Mouse (Mus musculus) kidney, embryonic 14.5 days (tissue): ENCODE data around the gene Ctsz. TPM values are rescaled to one million over a fixed set of nuclear protein-coding genes. Genes with fewer than 3 reads are reported as not detected.

ENCODE experiments used
- ATAC-seq: fragments of 200-750 bp; cut with Nextera tagmentation; 2 replicates; pipeline ENCODE4 v1.8.0; 2017; ENCODE audit warnings: moderate number of reproducible peaks, mild to moderate bottlenecking, moderate TSS enrichment, moderate library complexity; ENCODE audit not compliant: low FRiP score, low TSS enrichment
- H3K27ac ChIP-seq: fragments of 300-500 bp; sonication (generic); 2 replicates; pipeline ENCODE4 v1.5.1; 2014; ENCODE audit warnings: low read depth, mild to moderate bottlenecking, low read length, moderate library complexity, mixed read lengths
- H3K27me3 ChIP-seq: fragments of 300-500 bp; sonication (generic); 2 replicates; pipeline ENCODE4 v1.6.1; 2014; ENCODE audit warnings: mild to moderate bottlenecking, low read length; ENCODE audit not compliant: control insufficient read depth, insufficient read depth
- H3K36me3 ChIP-seq: fragments of 300-500 bp; sonication (generic); 2 replicates; pipeline ENCODE4 v1.6.1; 2014; ENCODE audit warnings: low read length, mixed read lengths; ENCODE audit not compliant: control insufficient read depth, insufficient read depth
- H3K4me1 ChIP-seq: fragments of 300-500 bp; sonication (generic); 2 replicates; pipeline ENCODE4 v1.6.1; 2014; ENCODE audit warnings: low read length, mixed read lengths; ENCODE audit not compliant: control insufficient read depth, insufficient read depth
- H3K4me2 ChIP-seq: fragments of 300-500 bp; sonication (generic); replicated peaks from 2 replicates; pipeline ENCODE4 v1.6.1; 2014; ENCODE audit warnings: low read depth, mild to moderate bottlenecking, low read length
- H3K4me3 ChIP-seq: fragments of 300-500 bp; sonication (generic); 2 replicates; pipeline ENCODE4 v1.5.1; 2014; ENCODE audit warnings: mild to moderate bottlenecking, low read length
- H3K9ac ChIP-seq: fragments of 300-500 bp; sonication (generic); 2 replicates; pipeline ENCODE4 v1.6.1; 2014; ENCODE audit warnings: low read depth, mild to moderate bottlenecking, low read length, moderate library complexity
- H3K9me3 ChIP-seq: fragments of 300-500 bp; sonication (generic); 2 replicates; pipeline ENCODE4 v1.6.1; 2016; ENCODE audit warnings: low read length; ENCODE audit not compliant: control insufficient read depth
- WGBS: fragments of 180-500 bp; shearing (Covaris S2); extraction: QIAGEN DNeasy Blood & Tissue Kit; methylation state at CpG from one replicate; pipeline ENCODE4 v1.1.7; 2014; 5-methylcytosine and 5-hydroxymethylcytosine counted together
- polyA plus RNA-seq: library from polyadenylated mRNA; unstranded; fragments of >200 nt; fragmentation: Nextera tagmentation; extraction: Ambion mirVana; gene quantifications from 2 replicates; pipeline ENCODE4 v1.2.1, GENCODE M21; 2014

Ctsz gene
- polyA plus RNA-seq, 1 experiment from 2014 or later, result 115 TPM

DNA sequence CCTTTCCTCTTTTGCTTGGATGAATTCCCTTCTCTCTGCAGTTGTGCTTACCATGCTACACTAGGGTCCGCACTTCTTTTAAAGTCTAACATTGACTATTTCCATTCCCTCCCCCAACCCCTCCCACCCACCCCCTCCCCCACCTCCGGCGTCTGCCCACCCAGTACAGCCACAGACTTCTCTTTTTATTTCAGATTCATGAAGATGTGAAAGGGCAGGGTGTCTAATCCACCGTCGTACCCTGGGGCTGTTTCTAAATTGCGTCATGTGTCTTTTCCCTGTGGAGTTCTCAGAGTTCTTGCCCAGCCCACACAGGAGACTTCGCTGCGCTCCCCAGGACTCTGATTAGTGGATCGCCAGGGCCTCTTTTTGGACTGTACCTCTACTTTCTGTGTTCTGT is 46.3 kb downstream of the Ctsz start:
- H3K4me3 ChIP-seq, result no peak overlapping the region
- H3K27me3 ChIP-seq, result no peaks in the 10 kb centered on the region
- no peak overlapping the region for H3K4me2 ChIP-seq
- no peak overlapping the region for H3K9ac ChIP-seq
- no peak for ATAC-seq
- H3K4me1 ChIP-seq, result no peaks in the 10 kb centered on the region
- no peak overlapping the region for H3K27ac ChIP-seq
- no peaks in the 10 kb centered on the region; the same call in 1 of the 2 replicates for H3K9me3 ChIP-seq
- 75% methylated on average over 9 of the region's 9 CpGs for WGBS
- H3K36me3 ChIP-seq, result no peaks in the 10 kb centered on the region

GRCm38 (mm10) chr2:174391936-174392335 is 46.9 kb downstream of the Ctsz start:
- no peak overlapping the region for H3K4me2 ChIP-seq
- 82% methylated on average over 3 of the region's 3 CpGs for WGBS
- no peak overlapping the region for H3K4me3 ChIP-seq
- no peak for ATAC-seq
- no peak overlapping the region for H3K27ac ChIP-seq
- H3K27me3 ChIP-seq, result no peaks in the 10 kb centered on the region
- H3K9ac ChIP-seq, result no peak overlapping the region
- H3K36me3 ChIP-seq, result no peaks in the 10 kb centered on the region
- H3K4me1 ChIP-seq, result no peaks in the 10 kb centered on the region
- no peaks in the 10 kb centered on the region; the same call in 1 of the 2 replicates for H3K9me3 ChIP-seq

DNA sequence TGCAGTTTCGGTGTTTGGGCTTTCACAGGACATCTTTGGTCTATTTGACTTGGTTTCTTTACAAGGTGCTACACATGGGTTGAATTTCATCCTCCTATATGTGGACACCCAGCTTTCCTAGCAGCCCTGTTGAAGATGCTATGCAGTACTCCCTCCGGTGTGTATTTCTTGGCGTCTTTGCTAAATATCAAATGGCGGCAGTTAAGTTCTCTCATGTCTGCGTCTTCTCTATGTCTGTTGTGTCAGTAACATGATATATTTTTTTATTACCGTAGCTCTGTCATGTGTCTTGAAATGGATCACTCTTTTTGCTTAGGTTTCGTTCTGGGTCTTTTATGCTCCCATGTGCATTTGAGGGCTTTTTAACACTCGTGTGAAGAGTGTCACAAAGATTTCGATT is 57.8 kb downstream of the Ctsz start:
- H3K9ac ChIP-seq, result no peak overlapping the region
- no peaks in the 10 kb centered on the region for H3K4me1 ChIP-seq
- H3K9me3 ChIP-seq, result no peaks in the 10 kb centered on the region
- no peak overlapping the region for H3K4me3 ChIP-seq
- H3K4me2 ChIP-seq, result no peak overlapping the region
- H3K27ac ChIP-seq, result no peak overlapping the region
- H3K27me3 ChIP-seq, result no peaks in the 10 kb centered on the region
- WGBS, result 43% methylated on average over 9 of the region's 9 CpGs
- no peaks in the 10 kb centered on the region for H3K36me3 ChIP-seq
- ATAC-seq, result peak; percentile 78

Other genes with a start within 250 kb of the Ctsz start
- gene Gnas, start 154.7 kb downstream of the Ctsz start, polyA plus RNA-seq, result 1,459 and 1,592 TPM in 2 replicates
- 10.1 and 15.0 TPM in 2 replicates for gene Gm20721, start 92.3 kb downstream of the Ctsz start, polyA plus RNA-seq
- gene Nelfcd, start 23.2 kb downstream of the Ctsz start, polyA plus RNA-seq, result 96.8 and 139 TPM in 2 replicates
- gene Tubb1, start 11.7 kb upstream of the Ctsz start, polyA plus RNA-seq, result 0.96 and 3.2 TPM in 2 replicates
- gene Atp5e, start 25.1 kb upstream of the Ctsz start, polyA plus RNA-seq, result 829 and 1,167 TPM in 2 replicates
- gene Prelid3b, start 34.0 kb upstream of the Ctsz start, polyA plus RNA-seq, result 104 and 110 TPM in 2 replicates
- gene Zfp831, start 204.5 kb upstream of the Ctsz start, polyA plus RNA-seq, result not detected in 2 replicates